ENCODE assay signal across 8 mouse cellular contexts in the genomic region with DNA sequence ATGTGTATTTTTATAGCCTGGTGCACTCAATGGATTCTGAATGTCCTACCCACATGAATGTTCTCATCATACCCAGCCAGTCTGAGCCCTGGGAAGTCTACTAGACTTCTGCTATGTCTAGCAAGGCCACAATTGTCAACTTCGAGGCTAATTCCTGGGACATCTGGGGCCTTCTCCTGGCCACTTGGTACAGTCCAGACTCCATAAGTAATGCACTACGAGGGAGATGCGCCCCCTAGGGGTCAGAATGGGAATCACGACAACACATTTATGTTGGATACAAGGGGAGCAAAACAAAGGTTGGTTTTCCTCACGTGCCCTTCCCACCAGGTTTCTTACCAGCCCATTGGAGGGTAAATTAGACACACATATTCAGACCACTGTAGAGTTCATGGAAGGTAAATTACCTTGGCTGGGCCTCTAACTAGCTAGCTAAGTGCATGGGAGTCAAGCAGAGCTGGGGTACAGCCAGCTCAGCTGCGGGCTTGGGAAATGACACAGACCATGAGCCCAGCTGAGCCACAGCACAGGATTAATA. TPM values are rescaled to one million over a fixed set of nuclear protein-coding genes. Genes with fewer than 3 reads are reported as not detected.
DNase-seq lines count a peak whose midpoint lies in the region; ATAC-seq and TF ChIP-seq lines count a peak whose summit lies in the region.

No protein-coding gene starts in this region.

- no peaks in the 10 kb centered on the region for H3K9me3 ChIP-seq in midbrain, embryonic 11.5 days (ENCODE audit: control insufficient read depth, low read length)
- H3K9me3 ChIP-seq in midbrain, embryonic 15.5 days: no peaks in the 10 kb centered on the region
- H3K9me3 ChIP-seq in midbrain, postnatal 0 days (ENCODE audit: low read length): no peaks in the 10 kb centered on the region

- no peaks in the 10 kb centered on the region for H3K27me3 ChIP-seq in midbrain, embryonic 11.5 days (ENCODE audit: control insufficient read depth, insufficient read depth, low read length)
- H3K27me3 ChIP-seq in midbrain, embryonic 15.5 days (replicated peaks): no peaks in the 10 kb centered on the region
- no peaks in the 10 kb centered on the region for H3K27me3 ChIP-seq in midbrain, postnatal 0 days (ENCODE audit: insufficient read depth, low read length)

- ATAC-seq in midbrain, embryonic 11.5 days (ENCODE audit: low FRiP score): no peak
- no peak for ATAC-seq in midbrain, embryonic 15.5 days (replicated peaks)
- 0 out of 2 replicates have a peak, but pooled peaks have one; percentile 50 for ATAC-seq in erythroblast, adult 5-6 weeks (replicated peaks; ENCODE audit: low FRiP score, poor library complexity, severe bottlenecking)
- ATAC-seq in midbrain, postnatal 0 days (ENCODE audit: low FRiP score): no peak

- H3K27ac ChIP-seq in midbrain, embryonic 11.5 days (ENCODE audit: low read depth, low read length): no peak overlapping the region
- no peak overlapping the region for H3K27ac ChIP-seq in midbrain, embryonic 15.5 days
- no peak overlapping the region for H3K27ac ChIP-seq in midbrain, postnatal 0 days (ENCODE audit: low read depth, low read length)

- no peak overlapping the region for H3K4me2 ChIP-seq in midbrain, embryonic 11.5 days
- H3K4me2 ChIP-seq in midbrain, embryonic 15.5 days: no peak overlapping the region
- H3K4me2 ChIP-seq in midbrain, postnatal 0 days (ENCODE audit: low read depth, low read length, poor library complexity, severe bottlenecking): no peak overlapping the region

- H3K4me3 ChIP-seq in midbrain, embryonic 11.5 days (ENCODE audit: low read depth, low read length): no peak overlapping the region
- H3K4me3 ChIP-seq in midbrain, embryonic 15.5 days: no peak overlapping the region
- no peak overlapping the region for H3K4me3 ChIP-seq in midbrain, postnatal 0 days (ENCODE audit: low read depth, low read length)

- no peak overlapping the region for H3K9ac ChIP-seq in midbrain, embryonic 11.5 days (ENCODE audit: low read length)
- no peak overlapping the region for H3K9ac ChIP-seq in midbrain, embryonic 15.5 days
- no peak overlapping the region for H3K9ac ChIP-seq in midbrain, postnatal 0 days (replicated peaks; ENCODE audit: low read length, poor library complexity, severe bottlenecking)

- 29% methylated on average over 6 of the region's 6 CpGs for WGBS in midbrain, embryonic 11.5 days
- 25% methylated on average over 6 of the region's 6 CpGs for WGBS in midbrain, embryonic 15.5 days
- 32% methylated on average over 6 of the region's 6 CpGs for whole genome bisulfite sequencing in midbrain, postnatal 0 days

- peaks cover 3% of the 10 kb centered on the region for H3K4me1 ChIP-seq in midbrain, embryonic 11.5 days (ENCODE audit: control insufficient read depth, insufficient read depth, low read length)
- 0 out of 2 replicates have a peak, but pooled peaks cover 4% of the 10 kb centered on the region for H3K4me1 ChIP-seq in midbrain, embryonic 15.5 days
- no peaks in the 10 kb centered on the region for H3K4me1 ChIP-seq in midbrain, postnatal 0 days (ENCODE audit: insufficient read depth, low read length)

- peak; percentile 68 for TF ChIP-seq CTCF in midbrain, postnatal 0 days (IDR thresholded peaks at IDR 0.05)

- H3K36me3 ChIP-seq in midbrain, embryonic 11.5 days (ENCODE audit: control insufficient read depth, insufficient read depth, low read length): no peaks in the 10 kb centered on the region
- H3K36me3 ChIP-seq in midbrain, embryonic 15.5 days (replicated peaks): no peaks in the 10 kb centered on the region
- H3K36me3 ChIP-seq in midbrain, postnatal 0 days (ENCODE audit: insufficient read depth, low read length): no peaks in the 10 kb centered on the region

- peak; percentile 28 for DNase-seq in gastrocnemius, adult 18-20 months (ENCODE audit: low spot score)
- DNase-seq in gastrocnemius, postnatal 25 days: no peak
- peak; percentile 96 for DNase-seq in midbrain, embryonic 11.5 days (ENCODE audit: low spot score, missing footprints)
- peak; percentile 63 for DNase-seq in adrenal gland, postnatal 25 days
- DNase-seq in midbrain, postnatal 0 days (ENCODE audit: low spot score): peak; percentile 57
- DNase-seq in ovary, adult 18-20 months (ENCODE audit: low spot score): no peak

RNA-seq across cellular contexts. Expression of gene Azin2, which starts 14.0 kb away (rescaled TPM):
- 1 to 10 TPM; 2.3 to 3.4 TPM for total RNA-seq in gastrocnemius, adult 18-20 months (2021)
- 1 to 10 TPM; 1.8 to 3.1 TPM for total RNA-seq in gastrocnemius, postnatal 25 days (2021)
- 11.5 and 14.4 TPM in 2 replicates for polyA plus RNA-seq in midbrain, embryonic 11.5 days (2014; fragmentation: Nextera tagmentation; extraction: Ambion mirVana)
- 19.1 and 23.2 TPM in 2 replicates for polyA plus RNA-seq in midbrain, embryonic 15.5 days (2015; fragmentation: Nextera tagmentation; extraction: Ambion mirVana)
- 36.0 and 44.8 TPM in 2 replicates for total RNA-seq in adrenal gland, postnatal 25 days (2021)
- total RNA-seq in erythroblast, adult 5-6 weeks (2015; ENCODE audit: low replicate concordance): not detected in 2 replicates
- 0.85 TPM in 1 of 2 replicates, not detected in the other for total RNA-seq in erythroblast, adult 5-6 weeks (2017; ENCODE audit: low replicate concordance)
- 20.2 and 29.3 TPM in 2 replicates for total RNA-seq in midbrain, postnatal 0 days (2014; rRNA removed)
- 21.7 and 28.5 TPM in 2 replicates for polyA plus RNA-seq in midbrain, postnatal 0 days (2015; fragmentation: Nextera tagmentation; extraction: Ambion mirVana)

RNA-seq across cellular contexts. Expression of gene Ak2, which starts 43.6 kb away (rescaled TPM):
- total RNA-seq in gastrocnemius, adult 18-20 months (2021): 10 to 100 TPM; 24.1 to 24.3 TPM
- 10 to 100 TPM; 27.4 to 36.0 TPM for total RNA-seq in gastrocnemius, postnatal 25 days (2021)
- polyA plus RNA-seq in midbrain, embryonic 11.5 days (2014; fragmentation: Nextera tagmentation; extraction: Ambion mirVana): 131 and 141 TPM in 2 replicates
- 82.4 and 83.2 TPM in 2 replicates for polyA plus RNA-seq in midbrain, embryonic 15.5 days (2015; fragmentation: Nextera tagmentation; extraction: Ambion mirVana)
- 121 and 128 TPM in 2 replicates for total RNA-seq in adrenal gland, postnatal 25 days (2021)
- 15.4 and 25.7 TPM in 2 replicates for total RNA-seq in erythroblast, adult 5-6 weeks (2015; ENCODE audit: low replicate concordance)
- 28.7 and 31.4 TPM in 2 replicates for total RNA-seq in erythroblast, adult 5-6 weeks (2017; ENCODE audit: low replicate concordance)
- total RNA-seq in midbrain, postnatal 0 days (2014; rRNA removed): 28.8 and 31.0 TPM in 2 replicates
- 66.0 and 67.1 TPM in 2 replicates for polyA plus RNA-seq in midbrain, postnatal 0 days (2015; fragmentation: Nextera tagmentation; extraction: Ambion mirVana)

Comparison
In these comparisons a context has a peak if more than half of its experiments do, and no peak if none do; other contexts are left out.
1. DNase-seq: peak in gastrocnemius, adult 18-20 months (single experiment), midbrain, embryonic 11.5 days (single experiment), adrenal gland, postnatal 25 days (single experiment) and midbrain, postnatal 0 days (single experiment); none in gastrocnemius, postnatal 25 days (single experiment) and ovary, adult 18-20 months (single experiment).